Mouse (Mus musculus) cerebellum, adult 2 months (tissue): ENCODE results near the gene Tm4sf20. TPM values are rescaled to one million over a fixed set of nuclear protein-coding genes. Genes with fewer than 3 reads are reported as not detected.
A peak's percentile ranks its signal among the peaks of the same experiment; 100 is the strongest.

ENCODE experiments used
- DNase-seq, 2 experiments: peaks; one replicate each; pipeline ENCODE4 v3.0.0; 2021
- H3K27ac ChIP-seq: fragments of 200-500 bp; 2 replicates; pipeline ENCODE4 v1.5.1; 2012; ENCODE audit warnings: low read length, control low read depth, inconsistent platforms; ENCODE audit not compliant: insufficient read depth
- H3K27me3 ChIP-seq: fragments of 200-500 bp; 2 replicates; pipeline ENCODE4 v1.6.1; 2012; ENCODE audit warnings: inconsistent platforms, mild to moderate bottlenecking, low read length, moderate library complexity; ENCODE audit not compliant: control insufficient read depth, insufficient read depth
- H3K4me1 ChIP-seq: fragments of 200-500 bp; 2 replicates; pipeline ENCODE4 v1.6.1; 2011; ENCODE audit warnings: low read length; ENCODE audit not compliant: control insufficient read depth, insufficient read depth
- H3K4me3 ChIP-seq: fragments of 200-500 bp; replicated peaks from 2 replicates; pipeline ENCODE3; 2011; ENCODE audit warnings: mild to moderate bottlenecking, low read depth, low read length, control low read depth; ENCODE audit not compliant: insufficient read depth
- CTCF ChIP-seq: fragments of 200-500 bp; IDR thresholded peaks from 2 replicates; pipeline ENCODE4 v1.5.1; 2011; ENCODE audit warnings: low read depth, mild to moderate bottlenecking, control low read depth, low read length, moderate library complexity, borderline replicate concordance; ENCODE audit not compliant: insufficient read depth
- POLR2A ChIP-seq: fragments of 200-500 bp; IDR thresholded peaks from 2 replicates; pipeline ENCODE4 v1.6.1; 2011; ENCODE audit warnings: low read length, control low read depth, borderline replicate concordance; ENCODE audit not compliant: insufficient read depth
- WGBS: fragments of 180-500 bp; shearing (Covaris S2); methylation state at CpG from one replicate; pipeline ENCODE4 v1.1.7; 2018; 5-methylcytosine and 5-hydroxymethylcytosine counted together
- polyA plus RNA-seq: library from polyadenylated mRNA; depleted of rRNA; stranded (reverse); fragments of >200 nt; gene quantifications from 2 replicates; pipeline ENCODE4 v1.2.3, GENCODE M21; 2012

Gene Tm4sf20
- polyA plus RNA-seq, 1 experiment: not detected

GRCm38 (mm10) chr1:82801105-82801783 is 33.0 kb upstream of the Tm4sf20 start:
- no peak for TF ChIP-seq CTCF
- no peak for TF ChIP-seq POLR2A
- peak in 1 of 2 experiments; percentile 14 for DNase-seq
- WGBS: 6% methylated on average over 12 of the region's 12 CpGs
- Histone ChIP-seq H3K27me3 (no peaks in the 10 kb centered on the region), H3K4me3 (peak overlapping the region; percentile 3), H3K4me1 (0 out of 2 replicates have a peak, but pooled peaks cover 3% of the 10 kb centered on the region), H3K27ac (no peak overlapping the region)

GRCm38 (mm10) chr1:82798922-82799321 is 30.7 kb upstream of the Tm4sf20 start:
- WGBS: 79% methylated on average over 4 of the region's 4 CpGs
- H3K4me3 ChIP-seq: no peak overlapping the region
- no peak for TF ChIP-seq CTCF
- TF ChIP-seq POLR2A: no peak
- DNase-seq: no peak
- H3K27ac ChIP-seq: no peak overlapping the region
- peaks cover 8% of the 10 kb centered on the region for H3K4me1 ChIP-seq
- H3K27me3 ChIP-seq: no peaks in the 10 kb centered on the region

- 67% methylated on average over 5 of the region's 5 CpGs for WGBS
- TF ChIP-seq POLR2A (no peak), CTCF (no peak)
- H3K4me3 ChIP-seq: no peak overlapping the region
Measured at GRCm38 (mm10) chr1:82798304-82798703, 30.0 kb upstream of the Tm4sf20 start.

GRCm38 (mm10) chr1:82797088-82797487 is 28.8 kb upstream of the Tm4sf20 start:
- 97% methylated on average over 4 of the region's 4 CpGs for WGBS
- H3K27me3 ChIP-seq: no peaks in the 10 kb centered on the region
- TF ChIP-seq CTCF: no peak
- TF ChIP-seq POLR2A: no peak
- no peak overlapping the region for H3K27ac ChIP-seq
- H3K4me1 ChIP-seq: peaks cover 8% of the 10 kb centered on the region
- no peak overlapping the region for H3K4me3 ChIP-seq
- DNase-seq: no peak

More at GRCm38 (mm10) chr1:82798304-82798703, 30.0 kb upstream of the Tm4sf20 start:
- Histone ChIP-seq H3K4me1 (peaks cover 8% of the 10 kb centered on the region), H3K27ac (no peak overlapping the region), H3K27me3 (no peaks in the 10 kb centered on the region)
- DNase-seq: no peak

- no peaks in the 10 kb centered on the region for H3K27me3 ChIP-seq
- peaks cover 6% of the 10 kb centered on the region for H3K4me1 ChIP-seq
- TF ChIP-seq CTCF (no peak), POLR2A (no peak)
- 67% methylated on average over 18 of the region's 18 CpGs for WGBS
- no peak overlapping the region for H3K27ac ChIP-seq
- no peak for DNase-seq
- H3K4me3 ChIP-seq: no peak overlapping the region
Measured at GRCm38 (mm10) chr1:82795702-82796443, 27.6 kb upstream of the Tm4sf20 start.

- H3K27ac ChIP-seq: no peak overlapping the region
- TF ChIP-seq POLR2A (no peak), CTCF (no peak)
- H3K27me3 ChIP-seq: no peaks in the 10 kb centered on the region
- DNase-seq: no peak
- H3K4me1 ChIP-seq: peaks cover 6% of the 10 kb centered on the region
- no peak overlapping the region for H3K4me3 ChIP-seq
- 100% methylated on average over 2 of the region's 2 CpGs for WGBS
Measured at GRCm38 (mm10) chr1:82795211-82795610, 26.9 kb upstream of the Tm4sf20 start.

GRCm38 (mm10) chr1:82793986-82794385 is 25.7 kb upstream of the Tm4sf20 start:
- DNase-seq: peak in 1 of 2 experiments; percentile 31
- H3K4me3 ChIP-seq: no peak overlapping the region
- TF ChIP-seq CTCF: no peak
- no peak for TF ChIP-seq POLR2A
- peaks cover 6% of the 10 kb centered on the region for H3K4me1 ChIP-seq
- no peaks in the 10 kb centered on the region for H3K27me3 ChIP-seq
- 6% methylated on average over 4 of the region's 4 CpGs for WGBS
- H3K27ac ChIP-seq: no peak overlapping the region

GRCm38 (mm10) chr1:82793110-82793509 is 24.8 kb upstream of the Tm4sf20 start:
- DNase-seq: no peak
- Histone ChIP-seq H3K4me3 (no peak overlapping the region), H3K27ac (no peak overlapping the region), H3K27me3 (no peaks in the 10 kb centered on the region), H3K4me1 (peaks cover 6% of the 10 kb centered on the region)
- WGBS: 93% methylated on average over 3 of the region's 3 CpGs
- TF ChIP-seq CTCF (no peak), POLR2A (no peak)
